Mouse (Mus musculus) bone marrow macrophage, adult 2 months (primary cell): Measurements from ENCODE around the gene Slit3.

Experiments used
- CTCF ChIP-seq: IDR thresholded peaks from 2 replicates; pipeline ENCODE4 v1.5.1; 2012; ENCODE audit warnings: low read depth, mild to moderate bottlenecking, low read length, moderate library complexity
- POLR2A ChIP-seq: IDR thresholded peaks from 2 replicates; pipeline ENCODE4 v1.6.1; 2012; ENCODE audit warnings: mild to moderate bottlenecking, low read depth, low read length, borderline replicate concordance

GRCm38 (mm10) chr11:35458068-35458467 is 337.0 kb downstream of the Slit3 start:
- TF ChIP-seq POLR2A = no peak
- TF ChIP-seq CTCF = no peak
